Mouse (Mus musculus) embryonic facial prominence, embryonic 13.5 days (tissue): ENCODE results near the gene Npsr1. TPM values are rescaled to one million over a fixed set of nuclear protein-coding genes. Genes with fewer than 3 reads are reported as not detected.

Source experiments
- ATAC-seq: fragments of 200-750 bp; cut with Nextera tagmentation; 2 replicates; pipeline ENCODE4 v1.8.0; 2017; ENCODE audit warnings: low read depth; ENCODE audit not compliant: insufficient number of reproducible peaks, insufficient read depth, low FRiP score, low TSS enrichment
- H3K27ac ChIP-seq: fragments of 300-500 bp; sonication (generic); 2 replicates; pipeline ENCODE4 v1.5.1; 2015; ENCODE audit warnings: moderate library complexity, mild to moderate bottlenecking, inconsistent platforms
- H3K27me3 ChIP-seq: fragments of 300-500 bp; sonication (generic); 2 replicates; pipeline ENCODE4 v1.6.1; 2015; ENCODE audit warnings: mild to moderate bottlenecking, inconsistent platforms
- H3K36me3 ChIP-seq: fragments of 300-500 bp; sonication (generic); 2 replicates; pipeline ENCODE4 v1.6.1; 2015; ENCODE audit warnings: mild to moderate bottlenecking, inconsistent platforms
- H3K4me1 ChIP-seq: fragments of 300-500 bp; sonication (generic); 2 replicates; pipeline ENCODE4 v1.6.1; 2015; ENCODE audit warnings: inconsistent platforms
- H3K4me2 ChIP-seq: fragments of 300-500 bp; sonication (generic); 2 replicates; pipeline ENCODE4 v1.6.1; 2015; ENCODE audit warnings: moderate library complexity, mild to moderate bottlenecking, inconsistent platforms
- H3K4me3 ChIP-seq: fragments of 300-500 bp; sonication (generic); 2 replicates; pipeline ENCODE4 v1.5.1; 2015; ENCODE audit warnings: mild to moderate bottlenecking, inconsistent platforms
- H3K9ac ChIP-seq: fragments of 300-500 bp; sonication (generic); 2 replicates; pipeline ENCODE4 v1.6.1; 2015; ENCODE audit warnings: mild to moderate bottlenecking, inconsistent platforms
- H3K9me3 ChIP-seq: fragments of 300-500 bp; sonication (generic); 2 replicates; pipeline ENCODE4 v1.6.1; 2016; ENCODE audit warnings: inconsistent platforms
- WGBS: fragments of 180-500 bp; shearing (Covaris S2); methylation state at CpG from one replicate; pipeline ENCODE4 v1.1.7; 2015; ENCODE audit warnings: mixed read lengths; 5-methylcytosine and 5-hydroxymethylcytosine counted together
- polyA plus RNA-seq: library from polyadenylated mRNA; unstranded; fragments of >200 nt; fragmentation: Nextera tagmentation; extraction: Ambion mirVana; gene quantifications from 2 replicates; pipeline ENCODE4 v1.2.1, GENCODE M21; 2015

The Npsr1 gene
- polyA plus RNA-seq, 1 experiment from 2014 or later = not detected

DNA sequence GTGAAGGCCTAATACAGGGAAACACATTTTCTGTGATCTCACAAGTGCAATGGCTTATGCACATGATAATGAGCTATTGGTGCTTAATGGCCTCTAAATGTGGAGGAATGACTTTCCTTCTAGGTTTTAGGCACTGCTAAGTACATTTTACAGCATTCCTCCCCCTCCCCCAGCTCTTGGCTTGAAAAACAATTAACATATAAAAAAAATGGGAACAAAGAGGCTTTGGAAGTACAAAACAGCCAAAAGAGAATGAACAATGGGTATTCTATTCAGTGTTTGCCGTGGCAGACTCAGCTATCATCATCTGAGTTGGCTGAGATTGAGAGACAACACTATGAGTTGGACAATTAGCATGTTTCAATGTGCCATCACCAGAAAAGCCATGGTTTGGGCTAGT lies 62.6 kb downstream of the Npsr1 start:
- Histone ChIP-seq H3K9ac (no peak overlapping the region), H3K36me3 (no peaks in the 10 kb centered on the region), H3K4me3 (no peak overlapping the region), H3K27ac (no peak overlapping the region), H3K27me3 (no peaks in the 10 kb centered on the region), H3K4me1 (no peaks in the 10 kb centered on the region), H3K4me2 (no peak overlapping the region), H3K9me3 (no peaks in the 10 kb centered on the region)
- ATAC-seq = no peak
- 30% methylated on average over 1 of the region's 1 CpGs for WGBS

DNA sequence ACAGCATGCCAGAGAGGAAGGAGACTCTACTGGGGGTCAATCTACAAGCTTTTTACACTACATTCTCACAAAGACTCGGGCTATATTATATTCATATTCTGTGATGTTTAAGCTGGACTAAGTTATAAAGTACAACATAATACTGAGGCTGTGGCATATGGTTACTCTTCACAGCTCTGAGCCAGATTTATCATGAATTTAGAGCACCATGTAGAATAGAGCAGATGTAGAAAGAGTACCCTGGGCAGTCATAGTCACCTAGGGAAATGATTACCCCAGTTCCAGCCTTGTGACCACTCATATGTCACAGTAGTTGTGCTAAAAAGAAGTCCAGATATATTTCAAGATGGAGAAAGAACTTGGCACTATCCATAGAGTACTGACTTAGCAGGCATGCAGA lies 70.7 kb downstream of the Npsr1 start:
- Histone ChIP-seq H3K27ac (no peak overlapping the region), H3K4me3 (no peak overlapping the region), H3K36me3 (no peaks in the 10 kb centered on the region), H3K4me1 (no peaks in the 10 kb centered on the region), H3K4me2 (no peak overlapping the region), H3K27me3 (no peaks in the 10 kb centered on the region), H3K9ac (no peak overlapping the region), H3K9me3 (no peaks in the 10 kb centered on the region)
- 82% methylated on average over 1 of the region's 1 CpGs for WGBS
- ATAC-seq = no peak

DNA sequence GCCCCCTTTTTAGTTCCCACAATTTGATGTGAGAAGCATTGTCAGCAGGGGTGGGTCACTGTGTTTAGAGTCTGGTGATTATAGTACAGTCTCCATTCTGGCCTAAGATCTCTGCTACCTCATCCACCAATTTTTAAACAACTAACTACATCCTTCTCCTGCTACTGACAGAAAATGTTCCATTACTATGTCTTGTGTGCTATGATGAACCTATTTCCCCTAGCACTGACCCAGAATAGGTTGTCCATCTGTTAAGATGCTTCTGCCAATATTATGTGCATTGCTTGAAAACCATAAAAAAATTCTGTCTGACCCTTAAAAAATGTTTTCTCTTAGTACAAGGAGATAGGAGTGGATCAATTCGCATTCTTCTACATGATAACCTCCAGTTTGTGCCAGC lies 72.9 kb downstream of the Npsr1 start:
- Histone ChIP-seq H3K4me3 (no peak overlapping the region), H3K4me2 (no peak overlapping the region), H3K27me3 (no peaks in the 10 kb centered on the region), H3K9me3 (no peaks in the 10 kb centered on the region), H3K9ac (no peak overlapping the region), H3K36me3 (no peaks in the 10 kb centered on the region), H3K4me1 (no peaks in the 10 kb centered on the region), H3K27ac (no peak overlapping the region)
- ATAC-seq = no peak
- 89% methylated on average over 1 of the region's 1 CpGs for WGBS

DNA sequence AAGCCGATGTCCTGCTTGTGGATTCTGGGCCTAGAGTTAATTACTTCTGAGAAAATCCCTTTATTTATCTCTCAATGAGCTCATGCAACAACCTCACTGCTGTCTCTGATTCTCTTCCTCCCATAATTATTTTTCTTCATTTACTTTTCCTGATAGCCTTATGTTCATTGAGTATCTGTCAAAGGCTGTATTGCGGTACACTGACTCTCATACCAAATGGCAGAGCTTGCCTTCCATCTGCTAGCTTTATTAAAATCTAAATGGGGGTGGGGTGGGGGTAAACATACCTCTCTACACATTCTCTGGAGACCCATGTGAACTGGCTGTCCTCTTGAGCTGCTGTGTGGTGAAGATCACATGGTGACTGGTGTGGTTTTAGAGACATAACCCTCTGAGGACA lies 80.9 kb downstream of the Npsr1 start:
- Histone ChIP-seq H3K4me1 (no peaks in the 10 kb centered on the region), H3K9me3 (no peaks in the 10 kb centered on the region), H3K36me3 (no peaks in the 10 kb centered on the region), H3K4me3 (no peak overlapping the region), H3K27me3 (no peaks in the 10 kb centered on the region), H3K4me2 (no peak overlapping the region), H3K9ac (no peak overlapping the region), H3K27ac (no peak overlapping the region)
- 80% methylated on average over 2 of the region's 2 CpGs for WGBS
- ATAC-seq = no peak

DNA sequence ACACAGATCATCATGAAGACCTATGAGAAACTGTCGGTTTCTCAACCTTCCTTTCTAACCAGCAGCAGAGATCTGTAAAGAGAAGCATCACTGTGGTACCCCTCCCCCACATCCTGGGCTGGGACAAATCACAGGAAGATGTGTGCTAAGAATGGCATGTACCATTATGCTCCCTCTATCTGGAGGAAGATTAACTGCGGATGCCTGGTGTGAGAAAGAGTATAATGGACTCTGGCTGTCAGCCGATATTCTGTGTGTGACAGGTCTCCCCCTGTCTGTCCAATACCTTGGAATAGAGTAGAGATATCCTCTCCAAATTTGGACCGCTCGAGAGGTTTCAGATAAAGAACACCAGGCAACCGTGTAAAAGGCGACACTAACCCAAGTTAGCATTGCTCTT lies 83.1 kb downstream of the Npsr1 start:
- no peaks in the 10 kb centered on the region for H3K36me3 ChIP-seq
- 84% methylated on average over 7 of the region's 7 CpGs for WGBS
- no peaks in the 10 kb centered on the region for H3K27me3 ChIP-seq
- no peak overlapping the region for H3K9ac ChIP-seq
- ATAC-seq = no peak
- H3K9me3 ChIP-seq = no peaks in the 10 kb centered on the region
- H3K4me2 ChIP-seq = no peak overlapping the region
- H3K4me1 ChIP-seq = no peaks in the 10 kb centered on the region
- no peak overlapping the region for H3K27ac ChIP-seq
- H3K4me3 ChIP-seq = no peak overlapping the region

DNA sequence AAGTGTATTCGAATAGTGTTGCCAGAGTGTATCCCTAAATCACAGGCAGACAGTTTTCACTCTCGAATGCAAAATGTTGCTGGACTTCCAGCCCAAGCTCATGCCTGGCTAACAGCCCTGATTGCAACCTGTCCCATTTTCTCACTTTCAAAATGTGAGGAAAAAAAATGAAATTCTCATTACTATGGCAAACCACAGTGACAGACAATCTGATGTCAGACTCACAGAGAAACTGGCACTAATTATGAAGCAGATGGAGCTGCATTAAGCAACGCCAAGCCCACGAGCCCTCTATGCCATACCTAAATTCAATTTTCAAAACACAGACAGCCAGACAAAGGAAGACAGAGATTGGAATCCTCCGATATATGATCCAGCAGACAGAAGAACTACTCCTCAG lies 88.5 kb downstream of the Npsr1 start:
- ATAC-seq = no peak
- H3K27ac ChIP-seq = no peak overlapping the region
- no peaks in the 10 kb centered on the region for H3K36me3 ChIP-seq
- no peak overlapping the region for H3K4me2 ChIP-seq
- H3K9me3 ChIP-seq = no peaks in the 10 kb centered on the region
- WGBS = 55% methylated on average over 5 of the region's 5 CpGs
- H3K9ac ChIP-seq = no peak overlapping the region
- H3K27me3 ChIP-seq = no peaks in the 10 kb centered on the region
- H3K4me3 ChIP-seq = no peak overlapping the region
- no peaks in the 10 kb centered on the region for H3K4me1 ChIP-seq

DNA sequence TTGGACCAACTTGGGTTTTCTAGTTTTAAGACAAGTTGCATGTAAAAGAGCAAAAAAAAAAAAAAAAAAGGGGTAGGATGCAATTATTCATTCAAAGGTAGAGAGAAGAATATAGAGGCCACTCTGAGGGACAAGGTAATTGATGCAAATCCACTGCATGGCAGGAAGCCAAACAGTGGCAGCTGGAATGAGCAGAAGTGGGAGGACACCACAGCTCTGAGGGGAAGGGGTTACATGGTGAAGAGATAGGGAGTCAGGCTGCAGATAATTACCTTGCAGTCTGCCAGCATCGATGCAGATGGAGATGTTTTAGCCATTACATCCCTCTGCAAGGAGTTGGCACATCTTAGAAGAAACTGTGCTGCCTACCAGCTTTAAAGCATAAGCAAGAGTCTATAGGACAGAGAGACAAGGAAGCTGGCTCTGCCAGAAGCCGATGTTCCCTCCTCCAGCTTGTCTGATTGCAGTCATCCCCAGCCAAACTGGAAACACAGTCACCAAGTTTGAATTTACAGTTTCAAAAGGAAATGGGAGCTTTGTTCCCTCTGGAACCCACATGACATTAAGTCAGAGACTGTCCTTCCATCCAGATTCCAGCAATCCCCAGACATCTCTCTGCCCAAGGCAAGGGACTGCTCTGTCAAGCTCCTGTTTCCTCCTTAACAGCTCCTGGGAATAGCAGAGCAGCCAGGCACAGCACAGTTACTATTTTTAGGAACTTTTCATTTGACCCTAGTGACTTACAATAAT lies 91.9 kb downstream of the Npsr1 start:
- Histone ChIP-seq H3K27ac (no peak overlapping the region), H3K9ac (no peak overlapping the region), H3K4me1 (no peaks in the 10 kb centered on the region), H3K4me2 (no peak overlapping the region), H3K27me3 (no peaks in the 10 kb centered on the region), H3K36me3 (no peaks in the 10 kb centered on the region), H3K4me3 (no peak overlapping the region), H3K9me3 (no peaks in the 10 kb centered on the region)
- no peak for ATAC-seq
- 43% methylated on average over 2 of the region's 2 CpGs for WGBS

DNA sequence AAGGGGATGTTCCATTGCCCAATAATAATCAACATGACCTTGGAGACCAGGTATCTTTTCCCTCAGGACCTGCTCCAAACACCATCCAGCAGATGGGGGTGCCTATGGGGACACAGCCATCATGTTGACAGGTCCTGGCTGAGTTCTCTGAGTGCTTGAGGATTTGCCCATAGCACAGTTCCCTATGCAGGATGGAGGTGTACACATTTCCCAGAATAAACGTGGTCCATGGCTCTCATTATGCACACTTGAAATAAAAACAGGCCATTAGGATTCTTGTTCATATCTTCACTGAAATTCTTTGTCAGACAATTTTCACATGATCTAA lies 92.4 kb downstream of the Npsr1 start:
- H3K4me1 ChIP-seq = no peaks in the 10 kb centered on the region
- no peaks in the 10 kb centered on the region for H3K9me3 ChIP-seq
- ATAC-seq = no peak
- no peak overlapping the region for H3K4me3 ChIP-seq
- no peaks in the 10 kb centered on the region for H3K27me3 ChIP-seq
- H3K27ac ChIP-seq = no peak overlapping the region
- H3K4me2 ChIP-seq = no peak overlapping the region
- H3K9ac ChIP-seq = no peak overlapping the region
- H3K36me3 ChIP-seq = no peaks in the 10 kb centered on the region
- WGBS = 48% methylated on average over 1 of the region's 1 CpGs

DNA sequence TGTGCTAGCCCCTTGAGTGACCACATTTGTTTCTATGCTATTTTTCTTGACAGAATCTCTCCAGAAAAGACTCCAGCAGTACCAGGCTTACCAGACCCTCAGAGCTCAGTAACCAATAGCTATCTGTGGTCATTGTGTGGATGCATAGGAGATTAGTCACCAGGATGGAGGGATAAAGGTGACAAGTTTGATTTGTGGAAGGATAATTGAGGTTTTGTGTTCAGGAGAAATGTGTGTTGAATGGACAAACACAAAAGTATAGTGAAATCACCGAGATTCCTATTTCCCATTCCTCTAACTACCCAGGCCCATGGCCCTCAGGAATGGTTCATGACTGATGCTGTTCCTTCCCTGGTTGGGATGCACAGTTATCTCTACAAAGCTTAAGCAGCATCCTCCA lies 100.5 kb downstream of the Npsr1 start:
- ATAC-seq = no peak
- Histone ChIP-seq H3K4me2 (no peak overlapping the region), H3K27me3 (no peaks in the 10 kb centered on the region), H3K9ac (no peak overlapping the region), H3K9me3 (no peaks in the 10 kb centered on the region), H3K4me1 (no peaks in the 10 kb centered on the region), H3K36me3 (no peaks in the 10 kb centered on the region), H3K4me3 (no peak overlapping the region), H3K27ac (no peak overlapping the region)
- 85% methylated on average over 1 of the region's 1 CpGs for WGBS

DNA sequence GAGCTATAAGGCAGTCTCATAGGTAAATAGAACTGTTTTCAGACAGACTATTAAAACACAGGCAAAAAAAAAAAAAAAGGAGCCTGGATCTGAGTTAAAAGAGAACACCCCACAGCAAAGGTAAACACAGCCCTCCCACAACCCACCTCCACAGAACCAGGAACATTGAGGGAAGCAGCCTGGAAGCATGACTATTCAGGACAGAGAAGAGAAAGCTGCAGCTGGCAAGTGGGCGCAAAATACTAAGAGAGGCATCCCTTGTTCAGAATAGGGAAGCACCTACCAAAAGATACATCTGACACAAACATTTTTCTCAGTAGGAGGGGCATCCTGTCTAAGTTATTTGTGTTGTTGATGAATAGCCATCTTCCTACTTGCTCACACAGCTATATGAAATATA lies 113.8 kb downstream of the Npsr1 start:
- WGBS = 80% methylated on average over 1 of the region's 1 CpGs
- H3K4me1 ChIP-seq = no peaks in the 10 kb centered on the region
- no peaks in the 10 kb centered on the region for H3K27me3 ChIP-seq
- H3K4me3 ChIP-seq = no peak overlapping the region
- H3K36me3 ChIP-seq = no peaks in the 10 kb centered on the region
- H3K4me2 ChIP-seq = no peak overlapping the region
- H3K9me3 ChIP-seq = no peaks in the 10 kb centered on the region
- no peak overlapping the region for H3K9ac ChIP-seq
- H3K27ac ChIP-seq = no peak overlapping the region
- no peak for ATAC-seq

DNA sequence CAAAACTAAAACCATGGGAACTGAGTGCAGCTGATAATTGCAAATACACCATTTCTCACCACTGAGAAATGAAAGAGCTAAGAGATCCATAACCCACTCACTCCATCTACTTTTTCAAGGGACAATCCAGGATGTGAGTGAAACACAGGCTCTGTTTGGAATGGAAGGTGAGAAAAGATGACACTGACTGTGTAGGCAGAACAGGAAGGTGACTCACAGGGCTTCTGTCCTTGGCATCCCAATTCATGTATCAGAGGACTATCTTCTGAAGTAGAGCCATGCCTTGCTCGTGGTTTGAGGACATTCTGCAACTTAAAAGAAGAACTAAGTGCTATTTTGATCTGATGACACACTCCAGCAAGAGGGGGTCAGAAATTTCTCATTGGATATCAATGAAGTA lies 119.9 kb downstream of the Npsr1 start:
- H3K27ac ChIP-seq = no peak overlapping the region
- no peak overlapping the region for H3K4me2 ChIP-seq
- no peak overlapping the region for H3K9ac ChIP-seq
- no peaks in the 10 kb centered on the region for H3K27me3 ChIP-seq
- no peaks in the 10 kb centered on the region for H3K4me1 ChIP-seq
- ATAC-seq = no peak
- no peaks in the 10 kb centered on the region for H3K9me3 ChIP-seq
- H3K4me3 ChIP-seq = no peak overlapping the region
- H3K36me3 ChIP-seq = no peaks in the 10 kb centered on the region
- 59% methylated on average over 1 of the region's 1 CpGs for WGBS

DNA sequence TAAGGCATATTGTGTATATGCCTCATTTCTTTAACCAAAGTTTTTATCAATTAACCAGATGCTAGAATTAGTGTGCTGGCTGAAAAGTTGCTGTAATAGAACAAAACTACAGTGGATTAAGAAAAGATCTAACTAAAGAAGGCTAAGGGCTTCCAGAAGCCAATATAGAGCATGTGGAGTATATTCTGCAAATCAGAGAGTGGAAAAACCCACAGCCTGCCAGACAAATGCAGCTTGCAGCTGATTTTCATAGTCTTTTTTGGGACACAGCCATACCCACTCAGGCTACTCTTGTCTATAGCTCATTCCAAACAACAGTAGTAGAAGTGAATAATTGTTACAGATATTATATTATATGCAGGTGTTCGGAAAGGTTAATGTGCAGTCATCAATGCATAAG lies 138.7 kb downstream of the Npsr1 start:
- no peaks in the 10 kb centered on the region for H3K36me3 ChIP-seq
- H3K4me1 ChIP-seq = no peaks in the 10 kb centered on the region
- H3K27me3 ChIP-seq = no peaks in the 10 kb centered on the region
- H3K27ac ChIP-seq = no peak overlapping the region
- 79% methylated on average over 1 of the region's 1 CpGs for WGBS
- no peak overlapping the region for H3K4me3 ChIP-seq
- no peak overlapping the region for H3K9ac ChIP-seq
- H3K4me2 ChIP-seq = no peak overlapping the region
- H3K9me3 ChIP-seq = no peaks in the 10 kb centered on the region
- no peak for ATAC-seq

DNA sequence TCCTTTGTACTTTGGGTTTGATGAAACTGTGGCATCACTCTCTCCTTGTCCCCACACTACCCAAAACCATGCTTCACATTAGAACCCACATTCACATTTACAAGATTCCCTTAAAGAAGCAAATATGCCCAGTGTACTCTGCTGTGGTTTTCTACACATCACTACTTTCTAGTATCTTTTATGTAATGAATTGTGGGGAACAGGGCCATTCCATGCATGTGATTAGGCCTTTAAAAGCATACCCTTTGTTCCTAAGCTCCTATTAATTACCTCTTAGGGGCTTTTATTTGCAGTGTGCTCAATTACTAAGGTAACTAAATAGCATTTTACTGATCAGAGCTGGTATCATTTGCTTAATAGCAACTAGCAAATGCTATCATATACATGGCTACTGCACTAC lies 149.8 kb downstream of the Npsr1 start:
- ATAC-seq = no peak
- H3K27ac ChIP-seq = no peak overlapping the region

More for the DNA sequence above, 149.8 kb downstream of the Npsr1 start:
- no peaks in the 10 kb centered on the region for H3K4me1 ChIP-seq
- H3K4me2 ChIP-seq = no peak overlapping the region
- no peak overlapping the region for H3K4me3 ChIP-seq
- no peaks in the 10 kb centered on the region for H3K9me3 ChIP-seq
- no peaks in the 10 kb centered on the region for H3K27me3 ChIP-seq
- H3K9ac ChIP-seq = no peak overlapping the region
- H3K36me3 ChIP-seq = no peaks in the 10 kb centered on the region
